Mouse (Mus musculus) liver, adult 2 months (tissue): ENCODE results near the gene Gtf2f1.

ENCODE experiments used
- CTCF ChIP-seq: fragments of 200-500 bp; IDR thresholded peaks from 2 replicates; pipeline ENCODE4 v1.5.1; 2011; ENCODE audit warnings: low read depth, low read length, control low read depth
- POLR2A ChIP-seq: fragments of 200-500 bp; IDR thresholded peaks from 2 replicates; pipeline ENCODE4 v1.6.1; 2011; ENCODE audit warnings: low read length, control low read depth; ENCODE audit not compliant: insufficient read depth; ENCODE audit errors: extremely low read depth

- TF ChIP-seq CTCF (no peak), POLR2A (no peak)
These were observed 48.3 kb downstream of the Gtf2f1 start for GRCm38 (mm10) chr17:56962642-56963405.
